Mouse (Mus musculus): ENCODE results near the gene Cyth4. TPM values are rescaled to one million over a fixed set of nuclear protein-coding genes. Genes with fewer than 3 reads are reported as not detected.
A peak's percentile ranks its signal among the peaks of the same experiment; 100 is the strongest.

Gene Cyth4
- polyA plus RNA-seq, 1 experiment from 2014 or later, result 7.7 TPM

- ATAC-seq (ENCODE audit: low read depth), result no peak
These were observed 4.3 kb downstream of the Cyth4 start for GRCm38 (mm10) chr15:78601180-78601579.

GRCm38 (mm10) chr15:78604255-78604654 lies 7.4 kb downstream of the Cyth4 start:
- Histone ChIP-seq H3K9ac (no peak overlapping the region), H3K4me2 (no peak overlapping the region)
- ATAC-seq (ENCODE audit: low read depth), result no peak

More at GRCm38 (mm10) chr15:78601180-78601579, 4.3 kb downstream of the Cyth4 start:
- Histone ChIP-seq H3K4me2 (no peak overlapping the region), H3K9ac (no peak overlapping the region), H3K27me3 (no peaks in the 10 kb centered on the region), H3K4me3 (no peak overlapping the region), H3K4me1 (replicated peaks) (no peaks in the 10 kb centered on the region; the same call in 1 of the 2 replicates), H3K9me3 (no peaks in the 10 kb centered on the region), H3K27ac (replicated peaks) (no peak overlapping the region), H3K36me3 (no peaks in the 10 kb centered on the region)
- 80% methylated on average over 6 of the region's 6 CpGs for WGBS

GRCm38 (mm10) chr15:78605371-78605791 lies 8.5 kb downstream of the Cyth4 start:
- H3K4me3 ChIP-seq, result no peak overlapping the region
- no peak for ATAC-seq (ENCODE audit: low read depth)
- WGBS, result 61% methylated on average over 3 of the region's 3 CpGs

More at GRCm38 (mm10) chr15:78604255-78604654, 7.4 kb downstream of the Cyth4 start:
- Histone ChIP-seq H3K9me3 (no peaks in the 10 kb centered on the region), H3K27ac (replicated peaks) (no peak overlapping the region), H3K36me3 (no peaks in the 10 kb centered on the region), H3K4me3 (no peak overlapping the region), H3K4me1 (replicated peaks) (no peaks in the 10 kb centered on the region; the same call in 1 of the 2 replicates), H3K27me3 (no peaks in the 10 kb centered on the region)
- WGBS, result 77% methylated on average over 6 of the region's 6 CpGs

GRCm38 (mm10) chr15:78606059-78606458 lies 9.2 kb downstream of the Cyth4 start:
- ATAC-seq (ENCODE audit: low read depth), result no peak
- no peaks in the 10 kb centered on the region for H3K27me3 ChIP-seq
- WGBS, result 84% methylated on average over 6 of the region's 6 CpGs
- H3K27ac ChIP-seq (replicated peaks), result no peak overlapping the region
- no peak overlapping the region for H3K4me2 ChIP-seq
- peaks cover 6% of the 10 kb centered on the region for H3K4me1 ChIP-seq (replicated peaks)
- H3K4me3 ChIP-seq, result no peak overlapping the region
- H3K9me3 ChIP-seq, result no peaks in the 10 kb centered on the region
- H3K9ac ChIP-seq, result no peak overlapping the region
- no peaks in the 10 kb centered on the region for H3K36me3 ChIP-seq

More at GRCm38 (mm10) chr15:78605371-78605791, 8.5 kb downstream of the Cyth4 start:
- Histone ChIP-seq H3K9me3 (no peaks in the 10 kb centered on the region), H3K36me3 (no peaks in the 10 kb centered on the region), H3K4me2 (no peak overlapping the region), H3K4me1 (replicated peaks) (no peaks in the 10 kb centered on the region; the same call in 1 of the 2 replicates), H3K27ac (replicated peaks) (no peak overlapping the region), H3K27me3 (no peaks in the 10 kb centered on the region), H3K9ac (no peak overlapping the region)

DNA sequence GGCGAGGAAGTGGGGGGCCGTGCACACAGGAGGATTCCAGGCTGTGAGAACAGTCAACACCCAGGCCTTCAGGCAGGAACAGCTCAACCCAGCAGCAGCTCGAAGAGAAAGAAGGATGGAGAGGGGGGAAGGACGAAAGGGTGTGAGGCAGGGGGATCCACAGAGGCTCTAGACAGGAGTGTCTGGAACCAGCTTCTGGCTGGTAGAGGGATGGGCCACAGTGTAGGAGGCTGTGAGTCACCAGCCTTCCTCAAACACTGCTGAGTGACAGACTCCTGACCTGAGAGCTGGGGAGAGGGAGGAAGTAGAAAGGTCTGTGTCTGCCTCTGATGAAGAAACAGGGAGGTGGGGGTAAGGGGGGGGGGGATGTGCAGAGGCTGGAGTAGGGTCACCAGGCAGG lies 10.6 kb downstream of the Cyth4 start:
- H3K4me2 ChIP-seq, result no peak overlapping the region
- H3K9ac ChIP-seq, result no peak overlapping the region
- 80% methylated on average over 4 of the region's 4 CpGs for WGBS
- H3K27ac ChIP-seq (replicated peaks), result no peak overlapping the region
- no peak overlapping the region for H3K4me3 ChIP-seq
- no peaks in the 10 kb centered on the region for H3K9me3 ChIP-seq
- no peak for ATAC-seq (ENCODE audit: low read depth)
- no peaks in the 10 kb centered on the region for H3K27me3 ChIP-seq
- H3K4me1 ChIP-seq (replicated peaks), result peaks cover 10% of the 10 kb centered on the region
- no peaks in the 10 kb centered on the region for H3K36me3 ChIP-seq

DNA sequence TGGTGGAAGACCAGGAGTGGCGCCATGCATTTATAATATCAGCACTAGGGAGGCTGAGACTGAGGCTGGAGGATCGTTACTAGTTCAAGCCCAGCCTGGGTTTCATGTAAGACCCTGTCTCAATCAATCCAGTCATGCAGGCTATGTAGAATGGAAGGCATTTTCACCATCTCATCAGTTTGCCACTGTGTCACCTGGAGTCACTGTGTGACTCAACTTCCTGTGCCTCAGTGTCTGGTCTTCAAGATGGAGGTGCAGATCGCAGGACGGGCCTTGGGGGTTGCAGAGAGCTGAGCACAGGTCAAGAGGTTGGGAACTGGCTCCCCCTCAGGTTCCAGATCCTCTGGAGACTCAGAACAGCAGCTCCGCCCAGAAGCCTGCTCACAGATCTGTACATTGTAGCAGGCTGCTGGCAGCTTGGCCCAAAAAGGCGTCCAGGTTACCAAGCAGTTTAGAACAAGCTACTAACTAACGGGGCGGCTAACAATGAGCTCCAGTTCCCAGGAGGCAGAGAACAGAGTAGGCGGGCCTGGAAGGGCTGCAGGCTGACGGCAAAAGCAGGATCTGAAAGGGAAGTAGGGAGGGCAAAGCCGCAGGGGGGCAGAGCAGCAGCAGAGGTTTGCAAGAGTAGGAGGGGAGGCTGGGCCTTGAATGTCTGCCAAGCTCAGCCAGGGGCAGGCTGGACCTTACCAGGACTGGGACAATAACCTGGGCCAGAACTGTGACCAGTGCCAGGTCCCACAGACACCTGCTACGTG lies 14.0 kb downstream of the Cyth4 start:
- Histone ChIP-seq H3K4me3 (no peak overlapping the region), H3K9me3 (no peaks in the 10 kb centered on the region), H3K27me3 (no peaks in the 10 kb centered on the region), H3K36me3 (no peaks in the 10 kb centered on the region), H3K27ac (replicated peaks) (peak overlapping the region; percentile 23; the same call in 1 of the 2 replicates), H3K9ac (peak overlapping the region; percentile 34; the same call in 1 of the 2 replicates), H3K4me1 (replicated peaks) (peaks cover 10% of the 10 kb centered on the region), H3K4me2 (no peak overlapping the region)
- no peak for ATAC-seq (ENCODE audit: low read depth)
- 37% methylated on average over 12 of the region's 12 CpGs for WGBS

GRCm38 (mm10) chr15:78614536-78614935 lies 17.7 kb downstream of the Cyth4 start:
- no peak overlapping the region for H3K27ac ChIP-seq (replicated peaks)
- H3K4me2 ChIP-seq, result no peak overlapping the region
- H3K4me1 ChIP-seq (replicated peaks), result peaks cover 10% of the 10 kb centered on the region
- no peak overlapping the region for H3K9ac ChIP-seq
- no peaks in the 10 kb centered on the region for H3K27me3 ChIP-seq
- no peaks in the 10 kb centered on the region for H3K9me3 ChIP-seq
- no peak overlapping the region for H3K4me3 ChIP-seq
- WGBS, result 90% methylated on average over 7 of the region's 7 CpGs
- no peak for ATAC-seq (ENCODE audit: low read depth)
- H3K36me3 ChIP-seq, result no peaks in the 10 kb centered on the region

DNA sequence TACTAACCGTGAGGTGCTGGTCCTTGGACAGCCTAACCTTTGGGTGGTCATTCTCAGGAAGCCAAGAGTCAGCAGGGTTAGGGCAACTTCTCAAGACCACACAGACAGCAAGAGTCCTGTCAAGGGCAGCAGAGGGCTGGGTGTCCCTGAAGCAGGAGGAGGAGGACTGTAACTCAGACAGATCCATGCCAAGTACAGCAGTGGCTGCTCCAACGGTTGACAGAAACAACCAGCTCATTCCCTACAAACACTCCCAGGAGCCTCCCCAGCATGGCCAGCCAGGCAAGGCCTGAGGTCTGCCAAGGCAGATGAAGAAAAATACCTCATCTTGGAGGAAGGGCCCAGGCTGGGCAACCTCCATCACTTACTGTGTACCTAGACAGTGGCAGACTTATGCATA lies 20.1 kb downstream of the Cyth4 start:
- Histone ChIP-seq H3K4me1 (replicated peaks) (no peaks in the 10 kb centered on the region), H3K4me3 (no peak overlapping the region), H3K36me3 (no peaks in the 10 kb centered on the region), H3K4me2 (no peak overlapping the region), H3K27me3 (peaks cover 3% of the 10 kb centered on the region; the same call in 1 of the 2 replicates), H3K9me3 (no peaks in the 10 kb centered on the region), H3K27ac (replicated peaks) (no peak overlapping the region), H3K9ac (no peak overlapping the region)
- no peak for ATAC-seq (ENCODE audit: low read depth)
- 87% methylated on average over 2 of the region's 2 CpGs for WGBS

DNA sequence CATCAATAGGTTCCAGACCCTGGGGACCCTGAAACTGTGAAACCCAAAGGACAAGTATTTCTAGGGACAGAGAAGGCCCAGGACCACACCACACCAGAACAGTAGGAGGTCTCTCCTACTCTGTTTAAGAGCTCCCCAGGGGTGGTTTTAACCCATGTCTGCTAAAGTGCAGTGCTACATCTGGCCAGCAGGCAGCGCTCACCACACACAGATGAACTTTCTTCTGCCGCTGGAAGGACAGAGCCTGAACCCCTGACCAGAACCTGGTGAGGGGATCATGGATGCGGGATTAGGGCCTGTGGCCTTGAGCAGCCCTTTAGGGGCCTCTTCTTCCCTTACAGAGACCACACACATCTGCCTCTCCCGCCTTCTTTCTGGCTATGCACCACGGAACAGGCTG lies 26.6 kb downstream of the Cyth4 start:
- H3K9ac ChIP-seq, result no peak overlapping the region
- WGBS, result 14% methylated on average over 5 of the region's 5 CpGs
- H3K36me3 ChIP-seq, result no peaks in the 10 kb centered on the region
- H3K27ac ChIP-seq (replicated peaks), result no peak overlapping the region
- peaks cover 17% of the 10 kb centered on the region for H3K4me1 ChIP-seq (replicated peaks)
- ATAC-seq (ENCODE audit: low read depth), result peak; percentile 20; the same call in 1 of the 2 replicates
- peaks cover 3% of the 10 kb centered on the region; the same call in 1 of the 2 replicates for H3K27me3 ChIP-seq
- no peak overlapping the region for H3K4me2 ChIP-seq
- H3K4me3 ChIP-seq, result no peak overlapping the region
- no peaks in the 10 kb centered on the region for H3K9me3 ChIP-seq

DNA sequence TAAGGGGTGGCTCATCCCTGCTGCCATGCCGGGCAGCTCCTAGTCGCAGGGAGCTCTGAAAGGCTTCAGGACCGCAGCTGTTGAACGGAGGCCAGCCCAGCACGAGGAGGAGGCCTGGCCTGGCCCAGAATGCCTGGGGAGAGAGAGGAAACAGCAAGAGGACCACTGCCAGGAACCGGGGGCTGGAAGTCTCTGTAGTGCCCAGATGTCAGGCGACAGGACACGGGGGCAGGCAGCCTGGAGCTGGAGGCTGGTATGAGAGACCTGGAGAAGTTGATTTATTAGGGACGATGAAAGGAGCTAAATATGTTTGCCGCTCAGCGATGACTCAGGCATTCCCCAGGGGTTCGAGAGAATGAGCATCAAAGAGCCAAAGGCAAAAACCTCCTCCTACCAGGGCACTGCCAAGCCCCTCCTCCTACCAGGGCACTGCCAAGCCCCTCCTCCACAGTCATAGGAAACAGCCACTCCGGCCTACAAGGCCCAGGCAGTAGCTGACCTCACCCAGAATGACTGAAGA lies 27.6 kb downstream of the Cyth4 start:
- Histone ChIP-seq H3K9me3 (no peaks in the 10 kb centered on the region), H3K36me3 (no peaks in the 10 kb centered on the region), H3K27ac (replicated peaks) (peak overlapping the region; percentile 80), H3K4me2 (no peak overlapping the region), H3K4me1 (replicated peaks) (peaks cover 20% of the 10 kb centered on the region), H3K9ac (no peak overlapping the region), H3K27me3 (peaks cover 3% of the 10 kb centered on the region; the same call in 1 of the 2 replicates), H3K4me3 (no peak overlapping the region)
- WGBS, result 16% methylated on average over 13 of the region's 13 CpGs
- ATAC-seq (ENCODE audit: low read depth), result peak; percentile 86

DNA sequence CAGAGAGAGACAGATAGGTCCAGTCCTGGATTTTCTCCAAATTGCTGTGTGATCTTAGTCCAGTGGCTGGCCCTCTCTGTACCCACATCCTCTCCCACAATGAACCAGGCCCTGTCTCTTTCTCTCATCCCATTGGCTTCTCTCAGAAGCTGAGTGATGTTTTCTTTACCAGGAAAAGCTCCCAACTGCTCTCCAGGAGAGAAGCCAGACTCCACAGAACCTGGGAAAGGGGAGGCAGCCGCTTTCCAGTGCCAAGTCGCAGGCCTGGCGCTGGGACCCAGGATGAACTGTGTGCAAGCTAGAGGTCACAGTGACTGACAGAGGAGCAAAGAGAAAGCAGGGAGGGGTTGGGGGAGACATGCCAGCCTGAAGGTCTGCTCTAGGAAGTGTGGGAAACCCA lies 28.1 kb downstream of the Cyth4 start:
- 77% methylated on average over 3 of the region's 3 CpGs for WGBS
- Histone ChIP-seq H3K9ac (no peak overlapping the region), H3K4me3 (no peak overlapping the region), H3K9me3 (no peaks in the 10 kb centered on the region), H3K4me1 (replicated peaks) (peaks cover 20% of the 10 kb centered on the region), H3K27me3 (peaks cover 3% of the 10 kb centered on the region; the same call in 1 of the 2 replicates), H3K27ac (replicated peaks) (peak overlapping the region; percentile 80), H3K36me3 (no peaks in the 10 kb centered on the region), H3K4me2 (no peak overlapping the region)
- no peak for ATAC-seq (ENCODE audit: low read depth)

GRCm38 (mm10) chr15:78626285-78626684 lies 29.4 kb downstream of the Cyth4 start:
- Histone ChIP-seq H3K4me3 (no peak overlapping the region), H3K27me3 (peaks cover under 1% of the 10 kb centered on the region; the same call in 1 of the 2 replicates), H3K27ac (replicated peaks) (no peak overlapping the region), H3K9ac (no peak overlapping the region), H3K4me2 (no peak overlapping the region), H3K36me3 (no peaks in the 10 kb centered on the region), H3K9me3 (no peaks in the 10 kb centered on the region), H3K4me1 (replicated peaks) (peaks cover 30% of the 10 kb centered on the region)
- 86% methylated on average over 13 of the region's 13 CpGs for WGBS
- no peak for ATAC-seq (ENCODE audit: low read depth)

All from neural tube, embryonic 13.5 days (tissue).